Mouse (Mus musculus): Measurements from ENCODE around the gene Itpr2. TPM values are rescaled to one million over a fixed set of nuclear protein-coding genes. Genes with fewer than 3 reads are reported as not detected.
A peak's percentile ranks its signal among the peaks of the same experiment; 100 is the strongest.

Gene Itpr2
- polyA plus RNA-seq, 1 experiment from 2014 or later: 31.2 TPM

- Histone ChIP-seq H3K4me2 (no peak overlapping the region), H3K27ac (replicated peaks) (no peak overlapping the region), H3K9ac (no peak overlapping the region), H3K4me3 (no peak overlapping the region), H3K9me3 (peaks cover 7% of the 10 kb centered on the region), H3K36me3 (peaks cover 6% of the 10 kb centered on the region; the same call in 1 of the 2 replicates), H3K4me1 (peaks cover 11% of the 10 kb centered on the region; the same call in 1 of the 2 replicates), H3K27me3 (replicated peaks) (no peaks in the 10 kb centered on the region)
- ATAC-seq (ENCODE audit: extremely low read depth, insufficient number of reproducible peaks, low FRiP score, low TSS enrichment): no peak; the same call in 1 of the 2 replicates
- 79% methylated on average over 7 of the region's 7 CpGs for WGBS
Measured at GRCm38 (mm10) chr6:146256947-146257670, 244.9 kb downstream of the Itpr2 start.

GRCm38 (mm10) chr6:146256401-146256800 is 245.6 kb downstream of the Itpr2 start:
- no peak; the same call in 1 of the 2 replicates for ATAC-seq (ENCODE audit: extremely low read depth, insufficient number of reproducible peaks, low FRiP score, low TSS enrichment)
- Histone ChIP-seq H3K27ac (replicated peaks) (no peak overlapping the region), H3K9ac (no peak overlapping the region), H3K4me3 (no peak overlapping the region), H3K36me3 (peaks cover 6% of the 10 kb centered on the region; the same call in 1 of the 2 replicates), H3K4me1 (peaks cover 11% of the 10 kb centered on the region; the same call in 1 of the 2 replicates), H3K9me3 (peaks cover 7% of the 10 kb centered on the region), H3K27me3 (replicated peaks) (no peaks in the 10 kb centered on the region), H3K4me2 (no peak overlapping the region)
- WGBS: 29% methylated on average over 2 of the region's 2 CpGs

DNA sequence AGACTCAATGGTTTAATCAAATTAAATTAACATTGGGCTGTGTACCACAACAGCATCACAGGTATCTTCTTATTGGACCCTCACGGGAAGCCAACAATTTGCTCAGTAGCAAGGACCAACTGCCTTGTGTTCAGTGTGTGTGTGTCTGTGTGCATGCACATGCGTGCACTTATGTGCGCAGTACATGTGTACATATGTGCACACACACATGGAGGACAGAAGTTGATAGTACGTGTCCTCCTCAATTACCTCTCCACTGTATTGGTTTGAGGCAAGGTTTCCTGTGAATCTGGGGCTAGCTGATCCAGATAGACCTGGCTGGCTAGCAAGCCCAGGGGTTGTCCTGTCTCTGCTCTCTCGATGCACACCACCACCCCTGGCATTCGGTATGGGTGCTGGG is 246.4 kb downstream of the Itpr2 start:
- no peak for ATAC-seq (ENCODE audit: extremely low read depth, insufficient number of reproducible peaks, low FRiP score, low TSS enrichment)
- Histone ChIP-seq H3K27me3 (replicated peaks) (no peaks in the 10 kb centered on the region), H3K4me3 (no peak overlapping the region), H3K4me2 (no peak overlapping the region), H3K27ac (replicated peaks) (0 out of 2 replicates have a peak overlapping the region, but pooled peaks have one; percentile 12), H3K4me1 (peaks cover 11% of the 10 kb centered on the region; the same call in 1 of the 2 replicates), H3K9me3 (peaks cover 7% of the 10 kb centered on the region), H3K9ac (no peak overlapping the region), H3K36me3 (peaks cover 6% of the 10 kb centered on the region; the same call in 1 of the 2 replicates)
- WGBS: 91% methylated on average over 6 of the region's 6 CpGs

GRCm38 (mm10) chr6:146254931-146255330 is 247.1 kb downstream of the Itpr2 start:
- 81% methylated on average over 9 of the region's 9 CpGs for WGBS
- Histone ChIP-seq H3K4me1 (peaks cover 11% of the 10 kb centered on the region; the same call in 1 of the 2 replicates), H3K4me3 (no peak overlapping the region), H3K36me3 (peaks cover 6% of the 10 kb centered on the region; the same call in 1 of the 2 replicates), H3K4me2 (no peak overlapping the region), H3K27me3 (replicated peaks) (no peaks in the 10 kb centered on the region), H3K9me3 (peaks cover 7% of the 10 kb centered on the region), H3K9ac (no peak overlapping the region), H3K27ac (replicated peaks) (no peak overlapping the region)
- ATAC-seq (ENCODE audit: extremely low read depth, insufficient number of reproducible peaks, low FRiP score, low TSS enrichment): no peak

DNA sequence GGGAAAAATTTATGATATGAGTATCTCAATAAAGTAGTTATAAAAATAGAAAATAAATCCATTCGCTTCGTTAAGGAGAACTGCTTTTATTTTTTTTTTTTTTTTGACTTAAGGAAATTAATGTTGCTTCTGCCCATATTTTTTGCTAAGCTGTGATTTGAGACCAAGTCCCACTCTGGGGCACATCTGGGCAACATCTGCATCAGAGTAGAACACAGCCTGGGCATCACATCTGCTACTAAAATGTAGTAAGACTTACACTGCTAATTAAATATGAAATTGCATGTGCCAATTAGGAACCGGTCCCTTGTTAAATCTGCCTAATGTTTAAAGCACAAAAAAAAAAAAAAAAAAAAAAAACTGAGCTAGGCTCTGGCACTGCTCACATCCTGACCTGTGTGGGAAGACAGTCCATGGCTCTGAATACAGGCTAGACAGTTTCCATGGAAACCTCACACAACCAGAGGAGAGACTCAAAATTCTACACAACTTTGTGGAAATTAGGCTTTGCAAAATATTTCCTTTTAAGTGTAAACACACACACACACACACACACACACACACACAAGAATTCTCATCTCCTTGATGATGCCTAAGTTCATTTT is 247.7 kb downstream of the Itpr2 start:
- Histone ChIP-seq H3K9me3 (peaks cover 7% of the 10 kb centered on the region), H3K4me3 (no peak overlapping the region), H3K36me3 (peaks cover 6% of the 10 kb centered on the region; the same call in 1 of the 2 replicates), H3K4me2 (no peak overlapping the region), H3K27me3 (replicated peaks) (no peaks in the 10 kb centered on the region), H3K27ac (replicated peaks) (no peak overlapping the region), H3K4me1 (peaks cover 14% of the 10 kb centered on the region), H3K9ac (no peak overlapping the region)
- no peak for ATAC-seq (ENCODE audit: extremely low read depth, insufficient number of reproducible peaks, low FRiP score, low TSS enrichment)
- 86% methylated on average over 3 of the region's 3 CpGs for WGBS

DNA sequence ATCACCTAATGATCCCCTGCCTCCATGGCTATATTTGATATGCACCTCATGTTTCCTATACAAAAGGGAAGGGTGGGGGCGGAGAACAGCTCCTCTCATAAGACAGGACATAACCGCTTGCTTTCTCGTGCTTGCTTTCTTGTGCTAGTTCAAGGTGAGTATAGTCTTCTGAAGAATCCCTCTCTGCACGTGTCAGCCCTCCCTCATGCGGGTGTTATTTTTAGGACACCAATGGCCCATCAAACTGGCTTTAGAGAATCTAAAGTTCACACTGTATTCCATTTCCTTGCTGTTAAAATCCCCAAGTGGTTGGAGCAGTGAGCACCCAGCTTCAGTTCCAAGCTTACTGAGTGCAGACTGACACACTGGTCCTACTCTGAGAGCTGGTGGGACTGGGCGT is 252.9 kb downstream of the Itpr2 start:
- H3K36me3 ChIP-seq: peaks cover 22% of the 10 kb centered on the region
- 66% methylated on average over 6 of the region's 6 CpGs for WGBS
- ATAC-seq (ENCODE audit: extremely low read depth, insufficient number of reproducible peaks, low FRiP score, low TSS enrichment): no peak

GRCm38 (mm10) chr6:146248341-146248740 is 253.7 kb downstream of the Itpr2 start:
- H3K9ac ChIP-seq: no peak overlapping the region
- H3K4me3 ChIP-seq: no peak overlapping the region
- H3K27ac ChIP-seq (replicated peaks): no peak overlapping the region
- no peaks in the 10 kb centered on the region for H3K27me3 ChIP-seq (replicated peaks)
- ATAC-seq (ENCODE audit: extremely low read depth, insufficient number of reproducible peaks, low FRiP score, low TSS enrichment): no peak
- 84% methylated on average over 2 of the region's 2 CpGs for WGBS
- H3K9me3 ChIP-seq: peaks cover 11% of the 10 kb centered on the region; the same call in 1 of the 2 replicates
- H3K4me2 ChIP-seq: no peak overlapping the region
- H3K4me1 ChIP-seq: peaks cover 11% of the 10 kb centered on the region
- peaks cover 27% of the 10 kb centered on the region for H3K36me3 ChIP-seq

More for the DNA sequence above, 252.9 kb downstream of the Itpr2 start:
- H3K27me3 ChIP-seq (replicated peaks): no peaks in the 10 kb centered on the region
- H3K27ac ChIP-seq (replicated peaks): no peak overlapping the region
- no peak overlapping the region for H3K9ac ChIP-seq
- H3K4me2 ChIP-seq: no peak overlapping the region
- H3K4me3 ChIP-seq: no peak overlapping the region
- peaks cover 11% of the 10 kb centered on the region for H3K4me1 ChIP-seq
- peaks cover 6% of the 10 kb centered on the region; the same call in 1 of the 2 replicates for H3K9me3 ChIP-seq

DNA sequence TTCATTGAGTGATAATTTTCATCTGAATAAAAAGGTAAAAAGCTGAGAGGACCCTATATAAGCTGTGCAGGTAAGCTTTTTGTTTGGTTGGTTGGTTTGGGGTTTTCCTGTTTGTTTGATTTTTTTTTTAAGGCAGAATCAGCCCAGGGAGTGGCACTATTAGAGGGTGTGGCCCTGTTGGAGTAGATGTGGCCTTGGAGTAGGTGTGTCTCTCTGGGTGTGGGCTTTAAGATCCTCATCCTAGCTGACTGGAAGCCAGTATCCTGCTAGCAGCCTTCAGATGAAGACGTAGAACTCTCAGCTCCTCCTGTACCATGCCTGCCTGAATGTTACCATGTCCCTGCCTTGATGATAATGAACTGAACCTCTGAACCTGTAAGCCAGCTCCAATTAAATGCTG is 254.1 kb downstream of the Itpr2 start:
- Histone ChIP-seq H3K36me3 (peaks cover 27% of the 10 kb centered on the region), H3K4me3 (no peak overlapping the region), H3K4me2 (no peak overlapping the region), H3K9me3 (peaks cover 11% of the 10 kb centered on the region; the same call in 1 of the 2 replicates), H3K4me1 (peaks cover 11% of the 10 kb centered on the region), H3K27ac (replicated peaks) (no peak overlapping the region), H3K27me3 (replicated peaks) (no peaks in the 10 kb centered on the region), H3K9ac (no peak overlapping the region)
- WGBS: 61% methylated on average over 1 of the region's 1 CpGs
- ATAC-seq (ENCODE audit: extremely low read depth, insufficient number of reproducible peaks, low FRiP score, low TSS enrichment): no peak

DNA sequence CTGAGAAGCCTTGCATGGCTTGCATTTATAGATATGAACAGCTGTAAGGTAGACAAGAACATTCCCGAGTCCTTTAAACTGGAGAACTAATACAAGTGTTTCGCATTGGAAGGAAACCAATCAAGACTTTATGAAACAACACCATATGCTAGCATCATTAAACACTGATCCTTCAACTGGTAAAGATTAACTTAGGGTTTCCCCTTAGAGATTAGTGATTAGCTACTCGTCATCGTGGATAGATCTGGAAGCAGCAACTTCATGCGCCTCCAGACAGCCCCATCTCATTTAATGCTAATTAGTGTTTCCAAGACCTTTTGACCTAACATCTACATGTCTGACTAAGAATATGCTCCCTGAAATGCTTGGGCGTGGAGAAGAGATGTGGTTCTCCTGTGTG is 255.7 kb downstream of the Itpr2 start:
- Histone ChIP-seq H3K4me1 (peaks cover 11% of the 10 kb centered on the region), H3K9me3 (peaks cover 11% of the 10 kb centered on the region; the same call in 1 of the 2 replicates), H3K9ac (no peak overlapping the region), H3K4me3 (no peak overlapping the region), H3K27ac (replicated peaks) (no peak overlapping the region), H3K4me2 (no peak overlapping the region), H3K27me3 (replicated peaks) (no peaks in the 10 kb centered on the region), H3K36me3 (peaks cover 24% of the 10 kb centered on the region)
- no peak for ATAC-seq (ENCODE audit: extremely low read depth, insufficient number of reproducible peaks, low FRiP score, low TSS enrichment)
- 79% methylated on average over 6 of the region's 6 CpGs for WGBS

GRCm38 (mm10) chr6:146245888-146246287 is 256.1 kb downstream of the Itpr2 start:
- WGBS: 83% methylated on average over 9 of the region's 9 CpGs
- no peak overlapping the region for H3K27ac ChIP-seq (replicated peaks)
- ATAC-seq (ENCODE audit: extremely low read depth, insufficient number of reproducible peaks, low FRiP score, low TSS enrichment): no peak
- no peaks in the 10 kb centered on the region for H3K27me3 ChIP-seq (replicated peaks)
- H3K9me3 ChIP-seq: peaks cover 11% of the 10 kb centered on the region; the same call in 1 of the 2 replicates
- no peak overlapping the region for H3K4me3 ChIP-seq
- H3K4me1 ChIP-seq: peaks cover 11% of the 10 kb centered on the region
- H3K36me3 ChIP-seq: peaks cover 25% of the 10 kb centered on the region
- H3K4me2 ChIP-seq: no peak overlapping the region
- H3K9ac ChIP-seq: no peak overlapping the region

DNA sequence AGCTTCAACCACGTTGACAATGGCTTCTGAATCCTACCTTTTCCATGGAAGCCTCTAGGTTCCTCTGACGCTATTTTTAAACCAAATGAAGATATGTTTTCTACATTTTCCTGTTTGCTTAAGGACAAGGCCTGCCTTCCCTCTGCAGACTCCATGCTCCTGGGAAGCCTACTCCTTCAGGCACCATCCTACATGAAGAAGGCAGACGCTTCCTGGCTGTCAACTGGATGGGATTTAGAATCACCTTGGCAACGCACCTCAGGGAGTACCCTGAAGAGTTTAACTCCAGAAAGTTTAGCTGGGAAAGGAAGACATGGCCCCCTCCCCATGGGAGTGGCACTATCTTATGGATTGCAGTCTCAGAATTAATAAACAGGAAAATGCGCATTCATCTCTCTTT is 259.0 kb downstream of the Itpr2 start:
- no peak for ATAC-seq (ENCODE audit: extremely low read depth, insufficient number of reproducible peaks, low FRiP score, low TSS enrichment)

More for the DNA sequence above, 259.0 kb downstream of the Itpr2 start:
- WGBS: 62% methylated on average over 5 of the region's 5 CpGs
- H3K4me1 ChIP-seq: no peaks in the 10 kb centered on the region
- H3K27me3 ChIP-seq (replicated peaks): no peaks in the 10 kb centered on the region
- H3K9me3 ChIP-seq: peaks cover 11% of the 10 kb centered on the region; the same call in 1 of the 2 replicates
- H3K27ac ChIP-seq (replicated peaks): no peak overlapping the region
- H3K9ac ChIP-seq: no peak overlapping the region
- H3K36me3 ChIP-seq: peaks cover 51% of the 10 kb centered on the region
- H3K4me2 ChIP-seq: no peak overlapping the region
- H3K4me3 ChIP-seq: no peak overlapping the region
